Mouse (Mus musculus): Measurements from ENCODE around the gene Pcca. TPM values are rescaled to one million over a fixed set of nuclear protein-coding genes. Genes with fewer than 3 reads are reported as not detected.
"Not testable (repeated sequence)": the region's sequence is repeated elsewhere in the genome, so short reads cannot be mapped to it uniquely, and the experiment has no call there.

Gene Pcca
- polyA plus RNA-seq, 1 experiment = 18.8 TPM

- H3K36me3 ChIP-seq (ENCODE audit: control insufficient read depth, insufficient read depth); H3K4me3 ChIP-seq; H3K4me2 ChIP-seq (ENCODE audit: low read depth); H3ac ChIP-seq (ENCODE audit: control insufficient read depth, insufficient read length); H3K27me3 ChIP-seq (ENCODE audit: control insufficient read depth, insufficient read depth, insufficient read length); H3K79me2 ChIP-seq (ENCODE audit: control insufficient read depth, insufficient read depth): not testable (repeated sequence)
- TF ChIP-seq TCF12 (IDR thresholded peaks at IDR 0.05; ENCODE audit: insufficient read depth, poor library complexity, severe bottlenecking) (peak; percentile 35), MYOD1 (IDR thresholded peaks at IDR 0.05; ENCODE audit: control insufficient read depth in 1 of 3, insufficient read length in 2 of 3, low read depth in 2 of 3) (peak in 2 of 3 experiments; percentile 52 to 62), MYOG (IDR thresholded peaks at IDR 0.05; ENCODE audit: control insufficient read depth in 1 of 3, insufficient read depth in 1 of 3, insufficient read length in 2 of 3, low read depth in 2 of 3) (peak in 1 of 3 experiments; percentile 65)
These were observed 50.0 kb downstream of the Pcca start for GRCm38 (mm10) chr14:122584087-122584486.

- Histone ChIP-seq H3K36me3 (ENCODE audit: control insufficient read depth, insufficient read depth) (no peaks in the 10 kb centered on the region), H3K79me2 (ENCODE audit: control insufficient read depth, insufficient read depth) (no peaks in the 10 kb centered on the region), H3ac (ENCODE audit: control insufficient read depth, insufficient read length) (no peak overlapping the region), H3K4me3 (no peak overlapping the region), H3K27me3 (ENCODE audit: control insufficient read depth, insufficient read depth, insufficient read length) (no peaks in the 10 kb centered on the region), H3K4me2 (ENCODE audit: low read depth) (no peak overlapping the region)
- no peak for TF ChIP-seq CEBPB (IDR thresholded peaks at IDR 0.05; ENCODE audit: insufficient read depth, poor library complexity, severe bottlenecking)
- TF ChIP-seq E2F4 (IDR thresholded peaks at IDR 0.05; ENCODE audit: insufficient read depth) = no peak
- no peak for TF ChIP-seq SRF (IDR thresholded peaks at IDR 0.05; ENCODE audit: control insufficient read depth, insufficient read length, low read depth)
- TF ChIP-seq POLR2A (IDR thresholded peaks at IDR 0.05; ENCODE audit: insufficient read length, low read depth) = no peak
- no peak for TF ChIP-seq MYOG (IDR thresholded peaks at IDR 0.05; ENCODE audit: control insufficient read depth in 1 of 3, insufficient read depth in 1 of 3, insufficient read length in 2 of 3, low read depth in 2 of 3)
- TF ChIP-seq USF1 (IDR thresholded peaks at IDR 0.05; ENCODE audit: low read depth) = no peak
- no peak for TF ChIP-seq REST (IDR thresholded peaks at IDR 0.05; ENCODE audit: insufficient read depth, insufficient read length)
- no peak for TF ChIP-seq POLR2AphosphoS2 (IDR thresholded peaks at IDR 0.05; ENCODE audit: insufficient read length, low read depth)
- no peak for TF ChIP-seq TCF3 (IDR thresholded peaks at IDR 0.05; ENCODE audit: insufficient read length, low read depth)
- TF ChIP-seq TCF12 (IDR thresholded peaks at IDR 0.05; ENCODE audit: insufficient read depth, poor library complexity, severe bottlenecking) = no peak
- TF ChIP-seq MYOD1 (IDR thresholded peaks at IDR 0.05; ENCODE audit: control insufficient read depth in 1 of 3, insufficient read length in 2 of 3, low read depth in 2 of 3) = no peak
- no peak for TF ChIP-seq MAX (IDR thresholded peaks at IDR 0.05; ENCODE audit: low read depth)
These were observed 52.8 kb downstream of the Pcca start for GRCm38 (mm10) chr14:122586942-122587341.

GRCm38 (mm10) chr14:122597534-122597933 is 63.4 kb downstream of the Pcca start:
- Histone ChIP-seq H3K79me2 (ENCODE audit: control insufficient read depth, insufficient read depth) (no peaks in the 10 kb centered on the region), H3K27me3 (ENCODE audit: control insufficient read depth, insufficient read depth, insufficient read length) (no peaks in the 10 kb centered on the region), H3ac (ENCODE audit: control insufficient read depth, insufficient read length) (no peak overlapping the region), H3K4me3 (no peak overlapping the region), H3K36me3 (ENCODE audit: control insufficient read depth, insufficient read depth) (no peaks in the 10 kb centered on the region), H3K4me2 (ENCODE audit: low read depth) (no peak overlapping the region)
- TF ChIP-seq POLR2AphosphoS2 (IDR thresholded peaks at IDR 0.05; ENCODE audit: insufficient read length, low read depth) (no peak), TCF12 (IDR thresholded peaks at IDR 0.05; ENCODE audit: insufficient read depth, poor library complexity, severe bottlenecking) (no peak), MYOD1 (IDR thresholded peaks at IDR 0.05; ENCODE audit: control insufficient read depth in 1 of 3, insufficient read length in 2 of 3, low read depth in 2 of 3) (no peak), POLR2A (IDR thresholded peaks at IDR 0.05; ENCODE audit: insufficient read length, low read depth) (no peak), MYOG (IDR thresholded peaks at IDR 0.05; ENCODE audit: control insufficient read depth in 1 of 3, insufficient read depth in 1 of 3, insufficient read length in 2 of 3, low read depth in 2 of 3) (no peak), CEBPB (IDR thresholded peaks at IDR 0.05; ENCODE audit: insufficient read depth, poor library complexity, severe bottlenecking) (no peak), SRF (IDR thresholded peaks at IDR 0.05; ENCODE audit: control insufficient read depth, insufficient read length, low read depth) (no peak), REST (IDR thresholded peaks at IDR 0.05; ENCODE audit: insufficient read depth, insufficient read length) (no peak), E2F4 (IDR thresholded peaks at IDR 0.05; ENCODE audit: insufficient read depth) (no peak), TCF3 (IDR thresholded peaks at IDR 0.05; ENCODE audit: insufficient read length, low read depth) (no peak), USF1 (IDR thresholded peaks at IDR 0.05; ENCODE audit: low read depth) (no peak), MAX (IDR thresholded peaks at IDR 0.05; ENCODE audit: low read depth) (no peak)

GRCm38 (mm10) chr14:122598802-122599201 is 64.7 kb downstream of the Pcca start:
- no peak overlapping the region for H3K4me3 ChIP-seq
- no peak overlapping the region for H3ac ChIP-seq (ENCODE audit: control insufficient read depth, insufficient read length)
- H3K27me3 ChIP-seq (ENCODE audit: control insufficient read depth, insufficient read depth, insufficient read length) = no peaks in the 10 kb centered on the region
- TF ChIP-seq TCF3 (IDR thresholded peaks at IDR 0.05; ENCODE audit: insufficient read length, low read depth) = no peak
- no peak for TF ChIP-seq TCF12 (IDR thresholded peaks at IDR 0.05; ENCODE audit: insufficient read depth, poor library complexity, severe bottlenecking)
- TF ChIP-seq CEBPB (IDR thresholded peaks at IDR 0.05; ENCODE audit: insufficient read depth, poor library complexity, severe bottlenecking) = no peak
- no peak for TF ChIP-seq MAX (IDR thresholded peaks at IDR 0.05; ENCODE audit: low read depth)
- TF ChIP-seq MYOD1 (IDR thresholded peaks at IDR 0.05; ENCODE audit: control insufficient read depth in 1 of 3, insufficient read length in 2 of 3, low read depth in 2 of 3) = no peak
- TF ChIP-seq MYOG (IDR thresholded peaks at IDR 0.05; ENCODE audit: control insufficient read depth in 1 of 3, insufficient read depth in 1 of 3, insufficient read length in 2 of 3, low read depth in 2 of 3) = no peak
- TF ChIP-seq E2F4 (IDR thresholded peaks at IDR 0.05; ENCODE audit: insufficient read depth) = no peak
- no peak for TF ChIP-seq POLR2A (IDR thresholded peaks at IDR 0.05; ENCODE audit: insufficient read length, low read depth)
- no peak for TF ChIP-seq REST (IDR thresholded peaks at IDR 0.05; ENCODE audit: insufficient read depth, insufficient read length)
- no peak for TF ChIP-seq SRF (IDR thresholded peaks at IDR 0.05; ENCODE audit: control insufficient read depth, insufficient read length, low read depth)
- TF ChIP-seq POLR2AphosphoS2 (IDR thresholded peaks at IDR 0.05; ENCODE audit: insufficient read length, low read depth) = no peak
- TF ChIP-seq USF1 (IDR thresholded peaks at IDR 0.05; ENCODE audit: low read depth) = no peak
- H3K4me2 ChIP-seq (ENCODE audit: low read depth) = no peak overlapping the region
- no peaks in the 10 kb centered on the region for H3K79me2 ChIP-seq (ENCODE audit: control insufficient read depth, insufficient read depth)
- no peaks in the 10 kb centered on the region for H3K36me3 ChIP-seq (ENCODE audit: control insufficient read depth, insufficient read depth)

- Histone ChIP-seq H3K4me3 (no peak overlapping the region), H3K79me2 (ENCODE audit: control insufficient read depth, insufficient read depth) (no peaks in the 10 kb centered on the region), H3K27me3 (ENCODE audit: control insufficient read depth, insufficient read depth, insufficient read length) (no peaks in the 10 kb centered on the region), H3ac (ENCODE audit: control insufficient read depth, insufficient read length) (no peak overlapping the region), H3K4me2 (ENCODE audit: low read depth) (no peak overlapping the region), H3K36me3 (ENCODE audit: control insufficient read depth, insufficient read depth) (no peaks in the 10 kb centered on the region)
- TF ChIP-seq USF1 (IDR thresholded peaks at IDR 0.05; ENCODE audit: low read depth) (no peak), TCF12 (IDR thresholded peaks at IDR 0.05; ENCODE audit: insufficient read depth, poor library complexity, severe bottlenecking) (no peak), MAX (IDR thresholded peaks at IDR 0.05; ENCODE audit: low read depth) (no peak), CEBPB (IDR thresholded peaks at IDR 0.05; ENCODE audit: insufficient read depth, poor library complexity, severe bottlenecking) (no peak), MYOG (IDR thresholded peaks at IDR 0.05; ENCODE audit: control insufficient read depth in 1 of 3, insufficient read depth in 1 of 3, insufficient read length in 2 of 3, low read depth in 2 of 3) (no peak), REST (IDR thresholded peaks at IDR 0.05; ENCODE audit: insufficient read depth, insufficient read length) (no peak)
These were observed 65.7 kb downstream of the Pcca start for GRCm38 (mm10) chr14:122599839-122600238.

All from myocyte (in vitro differentiated cells).